Mouse (Mus musculus) 3134 (cell line): ENCODE measurements around the gene Fancc.

Experiments
- DNase-seq: peaks from one replicate; pipeline ENCODE4 v3.0.0-alpha.2; 2011; ENCODE audit warnings: low spot score; ENCODE audit not compliant: insufficient read length; ENCODE audit errors: extremely low read depth

Gene Fancc

GRCm38 (mm10) chr13:63496646-63497582 lies at the start of gene Fancc:
Fancc (minus strand) TSS chr13:63497278.
- DNase-seq = no peak

DNA sequence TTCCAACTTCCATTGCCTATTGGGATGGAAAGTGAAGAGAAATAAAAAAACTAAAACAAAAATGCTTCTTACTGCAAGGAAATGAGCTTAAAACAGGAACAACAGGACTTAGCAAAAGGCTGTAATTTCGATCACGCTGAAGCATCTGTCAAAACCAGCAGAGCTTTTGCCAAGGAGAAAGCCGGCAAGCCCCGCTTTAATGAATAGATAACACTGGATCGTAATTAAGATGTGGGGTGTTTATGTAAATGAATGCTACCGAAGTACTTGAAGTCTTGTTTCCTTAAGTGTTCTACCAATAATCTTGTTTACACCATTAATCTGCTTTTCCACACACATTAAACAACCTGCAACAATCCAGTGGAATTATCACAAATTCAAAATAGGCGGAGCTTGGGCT lies 48.2 kb upstream of the Fancc start:
- DNase-seq = no peak

DNA sequence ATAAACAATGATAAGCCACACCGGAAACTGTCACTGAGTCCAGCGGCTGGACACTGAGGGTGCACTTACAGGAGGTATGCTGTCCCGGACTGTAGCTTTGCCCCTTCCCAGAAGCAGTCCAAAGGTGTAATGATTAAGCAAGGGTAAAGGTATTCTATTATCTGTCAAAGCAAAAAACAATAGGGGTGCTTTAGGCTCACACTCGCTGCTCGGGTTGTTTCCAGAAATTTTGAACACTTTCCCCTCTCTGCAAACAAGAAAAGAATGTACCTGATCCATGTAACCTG lies 47.8 kb upstream of the Fancc start:
- no peak for DNase-seq

DNA sequence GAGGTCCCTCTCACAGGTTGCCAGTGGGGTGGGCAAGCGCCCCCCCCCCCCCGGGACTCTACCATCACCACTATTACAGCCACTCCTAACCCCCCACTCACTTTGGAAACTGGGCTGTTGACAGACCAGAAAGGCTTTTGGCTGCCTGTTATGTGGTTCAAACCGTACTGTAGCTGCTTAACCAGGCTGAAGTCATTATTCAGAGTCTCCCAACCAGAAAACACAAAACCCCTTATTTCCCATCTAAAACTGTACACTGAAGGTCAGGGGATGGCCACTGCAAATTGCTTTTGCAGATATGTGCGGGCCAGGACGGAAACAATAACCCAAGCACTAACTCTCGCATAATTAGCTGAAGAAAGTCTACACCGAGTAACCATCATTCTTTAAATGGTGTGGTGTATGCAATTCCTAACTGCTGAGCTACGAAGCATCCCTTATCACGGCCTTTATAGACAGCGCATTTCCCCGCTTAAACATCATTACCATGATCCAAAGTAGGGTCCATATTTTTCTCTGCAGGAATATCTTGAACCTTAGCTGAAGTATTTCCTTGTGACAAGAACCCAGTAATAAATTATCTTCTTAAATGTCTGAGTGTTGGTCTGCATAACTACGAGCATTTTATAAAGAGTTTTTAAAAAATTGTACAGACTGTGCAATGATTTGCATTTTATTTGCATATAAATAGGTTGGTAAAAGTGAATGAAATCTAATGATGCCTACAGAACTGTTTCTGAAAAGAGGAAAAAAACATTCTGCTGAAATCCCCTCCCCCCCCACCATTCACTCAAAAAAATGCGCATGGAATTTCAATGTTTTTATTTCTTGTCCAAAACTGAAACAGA lies 47.3 kb upstream of the Fancc start:
- no peak for DNase-seq

- no peak for DNase-seq
These were observed 46.4 kb upstream of the Fancc start for GRCm38 (mm10) chr13:63543459-63543858.

- DNase-seq = no peak
These were observed 45.8 kb upstream of the Fancc start for GRCm38 (mm10) chr13:63542796-63543384.

- no peak for DNase-seq
These were observed 44.4 kb upstream of the Fancc start for GRCm38 (mm10) chr13:63541510-63541909.

GRCm38 (mm10) chr13:63540584-63540983 lies 43.5 kb upstream of the Fancc start:
- no peak for DNase-seq

- no peak for DNase-seq
These were observed 37.9 kb upstream of the Fancc start for GRCm38 (mm10) chr13:63534981-63535380.

DNA sequence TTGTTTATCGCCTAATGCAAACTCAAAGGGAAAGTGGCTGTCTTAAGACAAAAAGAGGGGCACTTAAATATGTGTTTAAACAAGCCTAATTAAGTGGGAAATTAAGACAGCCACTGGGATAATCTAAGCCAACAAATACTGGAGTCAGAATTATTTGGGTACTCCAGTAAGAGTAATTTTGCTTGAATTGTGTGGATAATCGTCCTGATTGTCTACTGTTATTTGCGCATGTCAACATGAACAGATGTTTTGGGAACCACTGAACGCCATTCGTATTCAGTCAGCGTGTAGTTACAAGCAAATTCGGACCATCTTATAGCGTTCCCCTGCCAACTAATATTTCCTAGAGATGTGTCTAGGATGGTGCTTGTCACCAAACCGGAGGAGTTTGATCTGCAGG lies 33.8 kb upstream of the Fancc start:
- no peak for DNase-seq

GRCm38 (mm10) chr13:63530371-63530764 lies 33.3 kb upstream of the Fancc start:
- DNase-seq = no peak

- DNase-seq = no peak
These were observed 32.7 kb upstream of the Fancc start for GRCm38 (mm10) chr13:63529602-63530370.

DNA sequence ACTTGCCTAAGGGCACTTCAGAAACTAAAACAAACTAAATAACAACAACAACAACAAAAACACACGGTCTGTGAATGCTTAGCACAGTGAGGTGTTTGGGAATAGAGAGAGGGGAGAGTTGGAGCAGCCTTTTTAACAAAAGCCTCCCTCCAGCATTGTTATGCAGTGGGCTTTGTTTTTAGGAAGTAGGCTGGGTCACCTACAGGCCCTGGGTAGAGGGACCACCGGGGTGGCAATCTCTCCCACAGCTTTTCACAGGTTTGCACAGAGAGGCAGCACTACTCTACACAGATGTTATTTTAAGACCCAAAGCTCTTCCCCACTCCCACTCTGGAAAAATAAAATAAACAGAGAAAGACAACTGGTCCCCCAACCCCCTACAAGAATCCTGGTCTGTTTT lies 31.8 kb upstream of the Fancc start:
- no peak for DNase-seq

DNA sequence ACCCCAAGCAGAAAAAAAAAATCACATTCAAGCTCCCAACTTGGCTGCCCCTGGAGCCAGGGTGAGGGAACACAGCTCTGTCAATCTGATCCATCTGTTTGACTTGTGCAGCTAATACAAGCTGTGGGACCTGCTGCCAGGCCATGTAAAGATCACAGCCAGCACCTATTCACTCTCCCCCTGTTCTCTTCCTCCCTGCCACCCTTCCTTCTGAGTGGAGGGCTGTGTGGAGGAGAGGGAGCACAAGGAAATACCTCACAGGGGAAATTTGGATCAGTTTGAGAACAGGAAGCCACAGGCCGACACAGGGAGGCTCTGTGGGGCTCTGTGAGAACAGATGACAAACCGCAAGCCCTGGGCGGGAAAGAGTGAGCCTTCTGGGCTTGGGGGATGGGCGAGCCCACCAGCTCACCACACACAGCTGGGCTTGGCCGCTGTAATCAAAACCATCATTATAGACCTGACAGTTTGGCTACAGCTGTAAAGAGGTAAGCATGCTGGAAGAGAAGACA lies 31.1 kb upstream of the Fancc start:
- no peak for DNase-seq

GRCm38 (mm10) chr13:63525571-63526197 lies 28.6 kb upstream of the Fancc start:
- no peak for DNase-seq

DNA sequence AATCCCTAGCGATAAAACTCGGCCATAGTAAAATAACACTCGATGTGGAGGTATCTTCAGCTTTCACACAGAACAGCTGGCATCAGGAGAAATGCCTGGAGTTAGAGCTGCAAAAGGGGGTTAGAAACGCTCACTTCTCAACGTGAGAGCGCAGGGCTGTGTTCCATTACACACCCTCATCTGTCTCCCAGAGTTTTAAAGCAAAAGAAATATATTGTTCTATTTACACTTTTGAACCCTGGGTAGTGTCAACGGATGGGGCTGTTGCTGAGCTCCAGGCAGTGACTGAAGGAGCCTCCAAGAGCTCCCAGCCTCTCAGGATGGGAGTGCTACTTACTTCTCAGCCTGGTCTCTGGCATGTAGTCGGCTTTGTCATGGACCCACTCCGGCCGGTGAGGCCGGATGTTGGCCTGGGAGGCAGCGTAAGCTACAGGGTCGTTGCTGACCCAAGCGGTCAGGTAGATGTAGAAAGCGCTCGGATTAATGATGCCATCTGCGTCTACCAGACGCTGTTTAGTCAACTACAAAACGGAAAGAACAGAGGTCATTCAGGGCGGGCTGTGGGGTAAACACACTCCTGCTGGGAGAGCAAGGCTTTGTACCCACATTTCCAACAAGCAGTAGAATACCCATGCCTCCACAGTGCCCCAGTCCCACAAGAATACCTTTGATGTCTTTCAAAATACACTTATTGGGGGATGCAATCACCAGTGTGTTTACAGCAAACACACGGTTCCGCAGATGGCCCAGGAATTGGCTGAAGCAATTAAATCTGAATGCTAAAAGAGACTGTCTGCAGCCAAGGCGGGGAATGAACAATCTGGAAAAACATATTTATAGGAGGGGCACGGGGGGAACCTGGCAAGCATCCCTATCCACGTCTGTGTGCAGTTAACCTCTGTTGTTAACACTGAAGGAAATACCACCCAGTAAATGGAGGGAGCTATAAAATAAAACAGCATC lies 27.8 kb upstream of the Fancc start:
- no peak for DNase-seq

GRCm38 (mm10) chr13:63524061-63524460 lies 27.0 kb upstream of the Fancc start:
- no peak for DNase-seq

- no peak for DNase-seq
These were observed 25.8 kb upstream of the Fancc start for GRCm38 (mm10) chr13:63522832-63523231.

DNA sequence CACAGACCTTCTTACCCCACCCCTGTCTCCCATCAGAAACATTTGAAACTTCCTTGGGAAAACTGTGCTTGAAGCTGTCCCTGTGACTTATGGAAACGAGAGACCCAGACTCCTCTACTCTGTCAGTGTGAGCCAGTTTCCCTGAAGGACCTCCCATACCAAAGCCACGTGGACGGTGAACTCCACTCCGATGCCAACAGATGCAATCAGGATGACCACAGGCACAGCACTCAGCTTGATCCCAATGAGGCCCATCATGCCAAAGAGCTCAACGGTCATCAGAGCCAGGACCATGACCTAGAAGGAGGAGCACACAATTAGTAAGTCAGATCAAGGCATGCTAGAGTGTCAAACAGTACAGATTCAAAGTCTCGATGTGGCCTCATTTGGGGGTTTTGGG lies 23.0 kb upstream of the Fancc start:
- DNase-seq = no peak
